ENCODE assay signal across 13 mouse cellular contexts in genomic region chr9:123490930-123491329, GRCm38 (mm10). TPM values are rescaled to one million over a fixed set of nuclear protein-coding genes. Genes with fewer than 3 reads are reported as not detected.
DNase-seq lines count a peak whose midpoint lies in the region; ATAC-seq lines count a peak whose summit lies in the region.
"Had no signal": no experiment of that assay in that cellular context is flagged by ENCODE, and none has a peak within 500 bp of the region (broad histone marks: within the 10 kb centered on the region; RNA-seq: fewer than 3 reads in every experiment).

No protein-coding gene starts in this region.

- H3K27ac ChIP-seq in kidney, embryonic 15.5 days: 0 out of 2 replicates have a peak overlapping the region, but pooled peaks have one; percentile 7
- H3K27ac ChIP-seq in midbrain, embryonic 13.5 days: no peak overlapping the region
- H3K27ac ChIP-seq in midbrain, embryonic 16.5 days (ENCODE audit: low read length): no peak overlapping the region
- H3K27ac ChIP-seq in stomach, embryonic 16.5 days (ENCODE audit: low read length): peak overlapping the region; percentile 76
- no peak overlapping the region for H3K27ac ChIP-seq in forebrain, embryonic 12.5 days
- H3K27ac ChIP-seq: forebrain, embryonic 15.5 days; hindbrain, embryonic 15.5 days; macrophage had no signal

- DNase-seq in kidney, adult 18-20 months: no peak
- DNase-seq in heart, postnatal 14 days: peak; percentile 55 to 59
- no peak for DNase-seq in frontal cortex, postnatal 10 days (ENCODE audit: low spot score in 2 of 2)
- DNase-seq: adrenal gland, postnatal 10 days; cerebellum, adult 11 months had no signal

- no peak overlapping the region for H3K9ac ChIP-seq in kidney, embryonic 15.5 days
- H3K9ac ChIP-seq in midbrain, embryonic 13.5 days (replicated peaks): no peak overlapping the region
- H3K9ac ChIP-seq in midbrain, embryonic 16.5 days (ENCODE audit: low read depth, low read length): no peak overlapping the region
- no peak overlapping the region for H3K9ac ChIP-seq in stomach, embryonic 16.5 days (ENCODE audit: low read length)
- no peak overlapping the region for H3K9ac ChIP-seq in forebrain, embryonic 12.5 days
- H3K9ac ChIP-seq: forebrain, embryonic 15.5 days; hindbrain, embryonic 15.5 days had no signal

- H3K4me3 ChIP-seq in kidney, embryonic 15.5 days (replicated peaks): no peak overlapping the region
- H3K4me3 ChIP-seq in midbrain, embryonic 13.5 days (replicated peaks): no peak overlapping the region
- H3K4me3 ChIP-seq in midbrain, embryonic 16.5 days (ENCODE audit: low read depth, low read length): no peak overlapping the region
- no peak overlapping the region for H3K4me3 ChIP-seq in stomach, embryonic 16.5 days (replicated peaks; ENCODE audit: low read length)
- H3K4me3 ChIP-seq in forebrain, embryonic 12.5 days (replicated peaks): no peak overlapping the region
- H3K4me3 ChIP-seq: forebrain, embryonic 15.5 days; hindbrain, embryonic 15.5 days had no signal

- no peak for ATAC-seq in kidney, embryonic 15.5 days (replicated peaks; ENCODE audit: low FRiP score)
- 0 out of 2 replicates have a peak, but pooled peaks have one; percentile 30 for ATAC-seq in midbrain, embryonic 13.5 days
- ATAC-seq in midbrain, embryonic 16.5 days: no peak
- peak; percentile 71; the same call in 1 of the 2 replicates for ATAC-seq in stomach, embryonic 16.5 days (ENCODE audit: insufficient read depth, low FRiP score)
- no peak for ATAC-seq in forebrain, embryonic 12.5 days (ENCODE audit: low FRiP score)
- ATAC-seq: forebrain, embryonic 15.5 days had no signal

- H3K9me3 ChIP-seq in kidney, embryonic 15.5 days (replicated peaks): no peaks in the 10 kb centered on the region
- no peaks in the 10 kb centered on the region for H3K9me3 ChIP-seq in midbrain, embryonic 13.5 days
- no peaks in the 10 kb centered on the region for H3K9me3 ChIP-seq in midbrain, embryonic 16.5 days (replicated peaks; ENCODE audit: control insufficient read depth, low read length, poor library complexity, severe bottlenecking)
- H3K9me3 ChIP-seq in stomach, embryonic 16.5 days (replicated peaks; ENCODE audit: control insufficient read depth, low read length): no peaks in the 10 kb centered on the region
- H3K9me3 ChIP-seq in forebrain, embryonic 12.5 days: no peaks in the 10 kb centered on the region
- H3K9me3 ChIP-seq: forebrain, embryonic 15.5 days; hindbrain, embryonic 15.5 days had no signal

- intact Hi-C loops in heart, postnatal 14 days (cut with DNase I): no loop called here

- peaks cover 18% of the 10 kb centered on the region for H3K36me3 ChIP-seq in kidney, embryonic 15.5 days
- H3K36me3 ChIP-seq in midbrain, embryonic 13.5 days: no peaks in the 10 kb centered on the region
- H3K36me3 ChIP-seq in midbrain, embryonic 16.5 days (ENCODE audit: control insufficient read depth, insufficient read depth, low read length): no peaks in the 10 kb centered on the region
- H3K36me3 ChIP-seq in stomach, embryonic 16.5 days (ENCODE audit: control insufficient read depth, insufficient read depth, low read length): no peaks in the 10 kb centered on the region
- peaks cover 6% of the 10 kb centered on the region; the same call in 1 of the 2 replicates for H3K36me3 ChIP-seq in forebrain, embryonic 12.5 days (replicated peaks)
- H3K36me3 ChIP-seq: forebrain, embryonic 15.5 days; hindbrain, embryonic 15.5 days had no signal

- no peaks in the 10 kb centered on the region for H3K27me3 ChIP-seq in kidney, embryonic 15.5 days
- no peaks in the 10 kb centered on the region for H3K27me3 ChIP-seq in midbrain, embryonic 13.5 days
- no peaks in the 10 kb centered on the region for H3K27me3 ChIP-seq in midbrain, embryonic 16.5 days (ENCODE audit: control insufficient read depth, insufficient read depth, low read depth, low read length)
- H3K27me3 ChIP-seq in stomach, embryonic 16.5 days (ENCODE audit: control insufficient read depth, insufficient read depth, low read length): no peaks in the 10 kb centered on the region
- H3K27me3 ChIP-seq in forebrain, embryonic 12.5 days: no peaks in the 10 kb centered on the region
- H3K27me3 ChIP-seq: forebrain, embryonic 15.5 days; hindbrain, embryonic 15.5 days had no signal

- no peak overlapping the region for H3K4me2 ChIP-seq in kidney, embryonic 15.5 days
- no peak overlapping the region for H3K4me2 ChIP-seq in midbrain, embryonic 13.5 days (replicated peaks)
- no peak overlapping the region for H3K4me2 ChIP-seq in midbrain, embryonic 16.5 days (ENCODE audit: low read length)
- H3K4me2 ChIP-seq in stomach, embryonic 16.5 days (ENCODE audit: low read depth, low read length): peak overlapping the region; percentile 9; the same call in 1 of the 2 replicates
- H3K4me2 ChIP-seq in forebrain, embryonic 12.5 days: no peak overlapping the region
- H3K4me2 ChIP-seq: forebrain, embryonic 15.5 days; hindbrain, embryonic 15.5 days had no signal

- peaks cover 51% of the 10 kb centered on the region for H3K4me1 ChIP-seq in kidney, embryonic 15.5 days
- peaks cover 18% of the 10 kb centered on the region for H3K4me1 ChIP-seq in midbrain, embryonic 13.5 days (replicated peaks)
- H3K4me1 ChIP-seq in midbrain, embryonic 16.5 days (ENCODE audit: control insufficient read depth, insufficient read depth, low read length): peaks cover 4% of the 10 kb centered on the region; the same call in 1 of the 2 replicates
- peaks cover 60% of the 10 kb centered on the region for H3K4me1 ChIP-seq in stomach, embryonic 16.5 days (ENCODE audit: control insufficient read depth, insufficient read depth, low read length)
- peaks cover 16% of the 10 kb centered on the region for H3K4me1 ChIP-seq in forebrain, embryonic 12.5 days

- whole genome bisulfite sequencing in kidney, embryonic 15.5 days: 73% methylated on average over 5 of the region's 5 CpGs
- 76% methylated on average over 5 of the region's 5 CpGs for WGBS in midbrain, embryonic 13.5 days
- 80% methylated on average over 5 of the region's 5 CpGs for WGBS in midbrain, embryonic 16.5 days
- WGBS in stomach, embryonic 16.5 days: 43% methylated on average over 5 of the region's 5 CpGs
- WGBS in forebrain, embryonic 12.5 days: 83% methylated on average over 5 of the region's 5 CpGs

RNA-seq across cellular contexts. Expression of gene Limd1, which starts 12.4 kb away (rescaled TPM):
- 49.3 and 50.5 TPM in 2 replicates for polyA plus RNA-seq in kidney, embryonic 15.5 days (2015; fragmentation: Nextera tagmentation; extraction: Ambion mirVana)
- 20.3 and 22.7 TPM in 2 replicates for polyA plus RNA-seq in midbrain, embryonic 13.5 days (2015; fragmentation: Nextera tagmentation; extraction: Ambion mirVana)
- polyA plus RNA-seq in midbrain, embryonic 16.5 days (2015; fragmentation: Nextera tagmentation; extraction: Ambion mirVana): 10.2 and 10.6 TPM in 2 replicates
- total RNA-seq in heart, postnatal 14 days (2021): 10 to 100 TPM; 41.9 to 43.6 TPM
- polyA plus RNA-seq in stomach, embryonic 16.5 days (2015; fragmentation: Nextera tagmentation; extraction: Ambion mirVana): 48.8 and 49.6 TPM in 2 replicates
- 44.8 and 46.2 TPM in 2 replicates for polyA plus RNA-seq in forebrain, embryonic 12.5 days (2016; fragmentation: Nextera tagmentation; extraction: Ambion mirVana)

RNA-seq across cellular contexts. Expression of gene Sacm1l, which starts 38.6 kb away (rescaled TPM):
- polyA plus RNA-seq in kidney, embryonic 15.5 days (2015; fragmentation: Nextera tagmentation; extraction: Ambion mirVana): 56.1 and 64.2 TPM in 2 replicates
- 45.8 and 49.9 TPM in 2 replicates for polyA plus RNA-seq in midbrain, embryonic 13.5 days (2015; fragmentation: Nextera tagmentation; extraction: Ambion mirVana)
- 53.8 and 55.9 TPM in 2 replicates for polyA plus RNA-seq in midbrain, embryonic 16.5 days (2015; fragmentation: Nextera tagmentation; extraction: Ambion mirVana)
- 10 to 100 TPM; 33.7 to 38.1 TPM for total RNA-seq in heart, postnatal 14 days (2021)
- polyA plus RNA-seq in stomach, embryonic 16.5 days (2015; fragmentation: Nextera tagmentation; extraction: Ambion mirVana): 63.6 and 65.4 TPM in 2 replicates
- polyA plus RNA-seq in forebrain, embryonic 12.5 days (2016; fragmentation: Nextera tagmentation; extraction: Ambion mirVana): 45.3 and 49.2 TPM in 2 replicates

Comparison
In these comparisons a context has a peak if more than half of its experiments do, and no peak if none do; other contexts are left out.
1. ATAC-seq: peak in midbrain, embryonic 13.5 days (single experiment) and stomach, embryonic 16.5 days (single experiment); none in kidney, embryonic 15.5 days (single experiment), midbrain, embryonic 16.5 days (single experiment) and forebrain, embryonic 12.5 days (single experiment).
2. H3K27ac ChIP-seq: peak in kidney, embryonic 15.5 days (single experiment) and stomach, embryonic 16.5 days (single experiment); none in midbrain, embryonic 13.5 days (single experiment), midbrain, embryonic 16.5 days (single experiment) and forebrain, embryonic 12.5 days (single experiment).
3. DNase-seq: peak in heart, postnatal 14 days (2 of 2); none in kidney, adult 18-20 months (single experiment) and frontal cortex, postnatal 10 days (0 of 2).